Mouse (Mus musculus) neural tube, embryonic 13.5 days (tissue): ENCODE results near the gene Hand1. TPM values are rescaled to one million over a fixed set of nuclear protein-coding genes. Genes with fewer than 3 reads are reported as not detected.

Experiments
- ATAC-seq: fragments of 200-750 bp; cut with Nextera tagmentation; 2 replicates; pipeline ENCODE4 v1.8.0; 2017; ENCODE audit warnings: low read depth, mild to moderate bottlenecking, moderate TSS enrichment, moderate library complexity
- H3K27ac ChIP-seq: fragments of 300-500 bp; sonication (generic); replicated peaks from 2 replicates; pipeline ENCODE4 v1.5.1; 2015; ENCODE audit warnings: moderate library complexity, mild to moderate bottlenecking, inconsistent platforms
- H3K27me3 ChIP-seq: fragments of 300-500 bp; sonication (generic); 2 replicates; pipeline ENCODE4 v1.6.1; 2015; ENCODE audit warnings: mild to moderate bottlenecking, inconsistent platforms
- H3K36me3 ChIP-seq: fragments of 300-500 bp; sonication (generic); 2 replicates; pipeline ENCODE4 v1.6.1; 2015; ENCODE audit warnings: mild to moderate bottlenecking, inconsistent platforms
- H3K4me1 ChIP-seq: fragments of 300-500 bp; sonication (generic); replicated peaks from 2 replicates; pipeline ENCODE4 v1.6.1; 2015; ENCODE audit warnings: inconsistent platforms
- H3K4me2 ChIP-seq: fragments of 300-500 bp; sonication (generic); 2 replicates; pipeline ENCODE4 v1.6.1; 2015; ENCODE audit warnings: inconsistent platforms, mild to moderate bottlenecking, moderate library complexity
- H3K4me3 ChIP-seq: fragments of 300-500 bp; sonication (generic); 2 replicates; pipeline ENCODE4 v1.5.1; 2015; ENCODE audit warnings: mild to moderate bottlenecking, inconsistent platforms
- H3K9ac ChIP-seq: fragments of 300-500 bp; sonication (generic); 2 replicates; pipeline ENCODE4 v1.6.1; 2015; ENCODE audit warnings: moderate library complexity, mild to moderate bottlenecking, inconsistent platforms
- H3K9me3 ChIP-seq: fragments of 300-500 bp; sonication (generic); 2 replicates; pipeline ENCODE4 v1.6.1; 2016; ENCODE audit warnings: inconsistent platforms
- WGBS: fragments of 180-500 bp; shearing (Covaris S2); methylation state at CpG from one replicate; pipeline ENCODE4 v1.1.7; 2015; 5-methylcytosine and 5-hydroxymethylcytosine counted together
- polyA plus RNA-seq: library from polyadenylated mRNA; unstranded; fragments of >200 nt; fragmentation: Nextera tagmentation; extraction: Ambion mirVana; gene quantifications from 2 replicates; pipeline ENCODE4 v1.2.1, GENCODE M21; 2015

Gene Hand1
- polyA plus RNA-seq, 1 experiment from 2014 or later: 0.28 TPM

- Histone ChIP-seq H3K4me2 (no peak overlapping the region), H3K9ac (no peak overlapping the region), H3K36me3 (no peaks in the 10 kb centered on the region), H3K27me3 (no peaks in the 10 kb centered on the region), H3K4me3 (no peak overlapping the region), H3K4me1 (peaks cover 4% of the 10 kb centered on the region; the same call in 1 of the 2 replicates), H3K27ac (no peak overlapping the region), H3K9me3 (no peaks in the 10 kb centered on the region)
- WGBS: 52% methylated on average over 6 of the region's 6 CpGs
- ATAC-seq: no peak
Measured at GRCm38 (mm10) chr11:57795086-57795485, 37.5 kb downstream of the Hand1 start.

- no peak for ATAC-seq
- H3K9ac ChIP-seq: no peak overlapping the region
- no peaks in the 10 kb centered on the region for H3K27me3 ChIP-seq
- H3K9me3 ChIP-seq: no peaks in the 10 kb centered on the region
- H3K4me1 ChIP-seq: peaks cover 16% of the 10 kb centered on the region
- no peak overlapping the region for H3K4me3 ChIP-seq
- no peaks in the 10 kb centered on the region for H3K36me3 ChIP-seq
- 20% methylated on average over 21 of the region's 21 CpGs for WGBS
- no peak overlapping the region for H3K4me2 ChIP-seq
- H3K27ac ChIP-seq: no peak overlapping the region
Measured at GRCm38 (mm10) chr11:57790866-57791535, 41.6 kb downstream of the Hand1 start.

GRCm38 (mm10) chr11:57787913-57788312 is 44.7 kb downstream of the Hand1 start:
- H3K4me1 ChIP-seq: peaks cover 17% of the 10 kb centered on the region
- H3K4me3 ChIP-seq: no peak overlapping the region
- H3K27ac ChIP-seq: no peak overlapping the region
- H3K9ac ChIP-seq: no peak overlapping the region
- H3K4me2 ChIP-seq: no peak overlapping the region
- 44% methylated on average over 3 of the region's 3 CpGs for WGBS
- ATAC-seq: no peak
- H3K9me3 ChIP-seq: no peaks in the 10 kb centered on the region
- H3K36me3 ChIP-seq: no peaks in the 10 kb centered on the region
- no peaks in the 10 kb centered on the region; the same call in 1 of the 2 replicates for H3K27me3 ChIP-seq

- peak overlapping the region; percentile 53 for H3K9ac ChIP-seq
- WGBS: 36% methylated on average over 18 of the region's 18 CpGs
- peak; percentile 74 for ATAC-seq
Measured at GRCm38 (mm10) chr11:57786616-57787418, 45.8 kb downstream of the Hand1 start.

DNA sequence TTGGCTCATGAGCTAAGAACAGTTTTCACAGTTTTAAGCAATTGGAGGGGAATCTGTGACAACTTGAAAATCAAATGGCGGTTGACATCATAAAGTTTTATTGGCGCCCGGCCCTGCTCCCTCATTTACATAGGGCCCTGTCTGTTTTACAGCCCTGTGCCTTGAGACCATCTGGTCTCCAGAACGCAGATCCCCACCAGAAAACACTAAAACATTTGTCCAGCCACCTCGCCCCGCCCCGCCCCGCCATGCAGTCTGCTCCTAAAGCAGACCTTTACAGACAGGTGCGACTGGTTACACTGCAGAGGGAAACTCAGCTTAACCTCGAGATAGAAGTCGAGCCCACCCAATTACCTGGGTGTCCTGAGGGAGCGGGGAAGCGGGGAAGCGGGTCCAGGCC is 52.8 kb downstream of the Hand1 start:
- Histone ChIP-seq H3K9me3 (no peaks in the 10 kb centered on the region), H3K27me3 (no peaks in the 10 kb centered on the region), H3K9ac (no peak overlapping the region), H3K27ac (no peak overlapping the region), H3K4me1 (peaks cover 38% of the 10 kb centered on the region), H3K4me3 (no peak overlapping the region), H3K4me2 (no peak overlapping the region), H3K36me3 (no peaks in the 10 kb centered on the region)
- no peak for ATAC-seq
- 38% methylated on average over 14 of the region's 14 CpGs for WGBS

More at GRCm38 (mm10) chr11:57786616-57787418, 45.8 kb downstream of the Hand1 start:
- no peak overlapping the region for H3K4me2 ChIP-seq
- H3K36me3 ChIP-seq: no peaks in the 10 kb centered on the region
- peak overlapping the region; percentile 57 for H3K27ac ChIP-seq
- H3K9me3 ChIP-seq: no peaks in the 10 kb centered on the region
- H3K4me1 ChIP-seq: peaks cover 17% of the 10 kb centered on the region
- H3K27me3 ChIP-seq: no peaks in the 10 kb centered on the region; the same call in 1 of the 2 replicates
- H3K4me3 ChIP-seq: no peak overlapping the region

Other genes starting within 250 kb of the Hand1 start
- gene Galnt10, start 187.4 kb downstream of the Hand1 start, polyA plus RNA-seq: 12.2 and 13.0 TPM in 2 replicates
- 15.6 and 16.7 TPM in 2 replicates for gene Sap30l, start 31.2 kb downstream of the Hand1 start, polyA plus RNA-seq
- gene Larp1, start 176.2 kb upstream of the Hand1 start, polyA plus RNA-seq: 16.2 and 18.3 TPM in 2 replicates